Mouse (Mus musculus): ENCODE measurements at regions not wholly inside any gene's neighbourhood (a gene's known extent, or its start where the extent isn't known, plus 50 kb on each side); places are given as distances from the start of the nearest gene placed in this dataset.
A peak's percentile ranks its signal among the peaks of the same experiment; 100 is the strongest.
"Not testable (repeated sequence)": the region's sequence is repeated elsewhere in the genome, so short reads cannot be mapped to it uniquely, and the experiment has no call there.

- DNase-seq (ENCODE audit: low read depth, low spot score) = no peak
These were observed 65.4 kb downstream of the Chst1 start for GRCm38 (mm10) chr2:92664939-92665338.

GRCm38 (mm10) chr2:92667192-92667591 is 67.7 kb downstream of the Chst1 start:
- no peak for DNase-seq (ENCODE audit: low read depth, low spot score)

GRCm38 (mm10) chr2:92667756-92668155 is 68.2 kb downstream of the Chst1 start:
- DNase-seq (ENCODE audit: low read depth, low spot score) = no peak

DNA sequence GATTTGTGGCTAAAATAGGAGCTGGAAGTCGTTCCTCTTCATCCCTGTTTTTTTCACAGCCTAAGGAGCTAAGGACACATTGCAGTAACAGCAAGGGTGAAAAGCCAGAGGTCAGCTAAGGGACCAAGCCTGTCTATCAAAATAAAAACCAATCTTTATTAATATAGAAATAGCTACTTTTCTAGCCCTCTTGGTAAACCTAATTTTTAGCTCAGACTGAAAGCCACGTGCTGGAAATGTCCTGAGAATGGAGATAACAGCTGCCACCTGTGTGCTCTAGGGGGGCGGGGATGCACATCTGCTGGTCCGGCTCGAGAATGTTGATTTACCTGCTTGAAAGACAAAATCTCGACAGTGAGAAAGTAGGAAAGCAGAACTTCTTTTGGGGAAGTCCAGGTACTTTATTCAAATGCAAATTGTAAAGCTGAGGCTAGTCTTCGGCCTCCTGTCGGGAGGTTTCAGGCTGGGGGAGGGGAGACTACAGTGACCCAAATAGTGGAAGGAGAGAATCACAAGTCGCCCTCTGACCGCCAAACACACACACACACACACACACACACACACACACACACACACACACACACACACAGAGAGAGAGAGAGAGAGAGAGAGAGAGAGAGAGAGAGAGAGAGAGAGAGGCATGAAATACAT is 70.0 kb downstream of the Chst1 start:
- not testable (repeated sequence) for DNase-seq (ENCODE audit: low read depth, low spot score)

GRCm38 (mm10) chr2:92671586-92671985 is 72.1 kb downstream of the Chst1 start:
- no peak for DNase-seq (ENCODE audit: low read depth, low spot score)

GRCm38 (mm10) chr2:92672106-92672505 is 72.6 kb downstream of the Chst1 start:
- peak; percentile 90 for DNase-seq (ENCODE audit: low read depth, low spot score)

- no peak for DNase-seq (ENCODE audit: low read depth, low spot score)
These were observed 73.7 kb downstream of the Chst1 start for GRCm38 (mm10) chr2:92673064-92673813.

DNA sequence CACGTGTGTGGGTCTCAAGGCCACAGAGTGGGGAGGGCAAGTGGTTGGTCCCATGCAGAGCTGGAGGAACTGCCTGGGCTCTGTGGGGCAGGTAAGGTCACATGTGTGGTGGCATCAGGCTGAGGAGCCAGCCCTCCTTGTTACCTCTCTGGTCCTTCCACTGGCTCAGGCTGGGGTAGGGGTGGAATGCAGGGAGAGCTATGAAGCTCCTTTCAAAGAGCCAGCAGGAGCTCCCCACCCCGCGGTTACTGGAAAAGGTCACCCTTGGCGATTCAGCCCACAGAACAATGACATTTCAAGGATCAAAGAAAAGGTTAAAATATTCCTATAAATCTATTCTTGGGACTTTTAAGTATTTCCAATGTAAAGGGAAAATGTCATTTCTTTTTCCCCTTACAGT is 74.4 kb downstream of the Chst1 start:
- no peak for DNase-seq (ENCODE audit: low read depth, low spot score)

DNA sequence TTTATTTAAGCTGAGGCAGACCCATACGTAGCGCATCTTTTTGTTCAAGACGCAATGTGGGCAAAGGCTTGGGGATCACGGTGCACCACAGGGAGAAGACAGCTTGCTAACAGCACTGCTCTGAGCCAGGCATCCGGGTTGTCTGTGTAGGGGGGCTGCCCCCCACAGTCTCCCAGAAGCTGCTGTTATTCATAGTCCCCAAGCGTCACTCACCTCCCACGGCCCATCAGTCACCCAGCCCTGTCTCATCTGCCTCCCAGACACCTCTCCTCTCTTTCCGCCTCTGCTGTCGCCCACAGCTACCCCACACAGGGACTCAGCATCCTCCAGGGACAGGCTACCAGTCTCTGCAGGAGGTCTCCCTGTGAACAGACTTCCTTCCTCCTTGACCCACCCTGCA is 75.7 kb downstream of the Chst1 start:
- DNase-seq (ENCODE audit: low read depth, low spot score) = peak; percentile 91

DNA sequence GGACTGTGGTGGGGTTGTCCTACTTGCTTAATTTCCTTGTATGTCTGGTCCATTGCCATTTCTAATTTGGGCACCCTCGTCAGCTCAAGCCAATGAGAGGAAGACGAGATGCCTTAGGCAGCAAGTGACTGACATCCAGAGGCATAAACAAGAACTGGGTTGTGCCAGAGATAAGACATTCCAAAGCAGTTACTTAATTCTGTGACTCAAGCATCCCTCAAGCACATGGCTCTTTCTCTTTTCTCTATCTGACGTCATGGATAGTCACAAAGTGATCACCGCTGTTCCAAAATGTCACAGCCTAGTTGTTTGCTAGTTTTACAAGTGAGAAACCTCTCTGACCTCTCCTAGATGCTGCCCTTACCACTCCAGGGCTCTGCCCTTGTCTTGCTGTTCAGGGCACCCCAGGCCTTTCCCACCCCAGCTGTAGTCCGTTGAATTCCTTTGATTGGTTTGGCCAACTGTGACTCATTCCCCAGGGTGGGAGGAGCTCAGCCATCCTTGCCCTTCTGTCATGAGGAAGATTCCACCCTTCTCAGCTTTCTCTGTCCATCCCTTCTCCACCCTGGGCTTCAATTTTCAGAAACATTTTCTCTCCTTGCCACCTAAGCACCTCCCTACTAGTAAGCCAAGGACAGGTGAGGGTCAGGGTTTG is 78.9 kb downstream of the Chst1 start:
- no peak for DNase-seq (ENCODE audit: low read depth, low spot score)

- DNase-seq (ENCODE audit: low read depth, low spot score) = no peak
These were observed 79.6 kb downstream of the Chst1 start for GRCm38 (mm10) chr2:92678999-92679704.

GRCm38 (mm10) chr2:92682256-92682655 is 82.7 kb downstream of the Chst1 start:
- DNase-seq (ENCODE audit: low read depth, low spot score) = no peak

GRCm38 (mm10) chr2:92687702-92688101 is 88.2 kb downstream of the Chst1 start:
- no peak for DNase-seq (ENCODE audit: low read depth, low spot score)

DNA sequence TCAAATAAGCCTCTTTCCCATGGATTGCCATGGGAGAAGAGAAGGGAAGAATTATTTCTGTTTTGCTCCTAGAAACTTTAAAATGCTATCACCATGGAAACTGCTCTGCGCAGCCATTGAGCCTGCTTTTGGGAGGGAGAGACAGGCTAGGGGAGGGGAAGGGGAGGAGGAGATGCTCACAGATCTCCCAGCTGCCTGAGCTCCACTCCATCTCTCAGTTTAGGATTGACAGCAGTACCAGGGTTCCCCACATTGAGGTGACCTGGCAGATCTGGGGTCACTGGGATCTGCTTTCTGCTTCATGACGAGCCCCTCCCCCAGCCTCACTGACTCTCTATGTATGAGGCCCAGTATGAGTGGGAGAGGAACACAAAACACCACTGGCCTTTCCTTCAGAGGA is 89.7 kb downstream of the Chst1 start:
- peak; percentile 84 for DNase-seq (ENCODE audit: low read depth, low spot score)

GRCm38 (mm10) chr2:92690304-92690703 is 90.8 kb downstream of the Chst1 start:
- no peak for DNase-seq (ENCODE audit: low read depth, low spot score)

DNA sequence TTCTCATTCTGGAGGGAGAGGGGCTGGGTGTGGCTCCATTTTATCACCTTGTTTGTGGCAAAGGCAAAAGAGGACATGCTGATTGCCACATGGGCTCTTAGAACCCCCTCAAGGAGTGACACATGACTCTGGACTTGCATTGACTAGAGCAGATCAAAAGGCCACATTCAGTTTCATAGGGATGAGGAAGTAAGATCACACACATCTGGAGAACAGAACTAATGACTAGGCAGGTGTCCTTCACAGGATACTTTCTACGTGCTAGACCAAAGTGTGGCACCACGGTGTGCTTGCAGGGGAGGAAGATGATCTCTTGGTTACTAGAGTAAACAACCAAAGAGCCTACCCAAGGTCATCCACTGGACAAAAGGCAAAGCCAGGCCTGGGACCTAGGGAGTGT is 91.9 kb downstream of the Chst1 start:
- no peak for DNase-seq (ENCODE audit: low read depth, low spot score)

DNA sequence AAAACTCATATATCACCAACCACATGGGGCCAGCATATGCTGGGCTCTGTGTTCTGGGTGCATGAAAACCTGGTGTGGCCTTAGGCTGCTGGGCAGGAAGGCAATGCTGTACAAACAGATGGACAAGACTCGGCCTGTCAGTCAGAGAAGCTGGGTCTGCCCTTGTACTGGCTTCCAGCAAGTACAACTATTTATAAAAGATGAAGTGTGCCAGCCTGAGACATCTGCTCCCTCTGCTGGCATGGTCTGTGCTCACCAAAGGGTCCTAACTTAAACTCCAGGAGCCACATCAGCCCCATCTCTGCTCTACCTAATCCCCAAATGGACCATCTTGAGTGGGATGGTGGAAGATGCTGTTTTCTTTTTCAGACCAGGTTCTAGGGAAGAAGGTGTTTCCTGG is 93.1 kb downstream of the Chst1 start:
- DNase-seq (ENCODE audit: low read depth, low spot score) = no peak

- DNase-seq (ENCODE audit: low read depth, low spot score) = no peak
These were observed 93.5 kb downstream of the Chst1 start for GRCm38 (mm10) chr2:92693024-92693423.

DNA sequence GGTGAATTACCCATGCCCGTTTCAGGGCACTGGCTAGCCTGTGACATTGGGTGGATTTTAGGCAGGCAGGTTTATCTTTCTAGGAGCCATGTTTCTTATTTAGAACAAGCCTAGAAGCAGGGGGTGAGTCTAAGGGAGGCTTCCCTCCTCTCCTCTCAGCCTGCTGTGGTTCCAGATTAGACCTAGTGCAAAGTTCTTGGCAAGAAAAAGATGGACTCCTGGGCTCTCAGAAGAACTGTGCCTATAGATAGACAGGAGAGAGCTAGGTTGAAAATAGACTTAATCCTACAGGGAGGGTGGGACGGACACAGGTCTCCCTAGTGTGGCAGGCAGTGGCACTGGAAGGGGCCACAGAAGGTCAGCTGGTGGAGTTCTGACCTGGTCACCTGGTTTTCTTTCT is 95.3 kb downstream of the Chst1 start:
- DNase-seq (ENCODE audit: low read depth, low spot score) = no peak

GRCm38 (mm10) chr2:92695869-92696268 is 96.4 kb downstream of the Chst1 start:
- DNase-seq (ENCODE audit: low read depth, low spot score) = no peak

DNA sequence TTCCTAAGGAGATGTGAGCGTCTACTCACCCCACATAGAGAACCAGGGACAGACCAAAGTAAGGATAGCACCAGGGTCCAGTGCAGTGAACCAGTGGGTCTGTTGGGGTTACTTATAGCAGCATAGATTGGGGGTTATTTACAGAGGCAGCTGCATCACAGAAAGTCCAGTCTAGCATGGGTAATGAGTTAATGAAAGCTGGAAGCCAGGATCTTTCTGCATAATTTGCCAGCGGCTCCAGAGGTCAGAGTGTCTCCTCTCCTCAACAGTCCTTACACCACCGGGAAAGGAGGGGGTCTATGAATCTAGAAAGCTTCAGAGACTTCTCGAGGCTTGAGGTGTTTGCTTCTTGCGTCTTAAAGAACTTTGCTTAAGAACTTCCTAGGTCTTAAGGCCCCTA is 98.2 kb downstream of the Chst1 start:
- DNase-seq (ENCODE audit: low read depth, low spot score) = no peak

DNA sequence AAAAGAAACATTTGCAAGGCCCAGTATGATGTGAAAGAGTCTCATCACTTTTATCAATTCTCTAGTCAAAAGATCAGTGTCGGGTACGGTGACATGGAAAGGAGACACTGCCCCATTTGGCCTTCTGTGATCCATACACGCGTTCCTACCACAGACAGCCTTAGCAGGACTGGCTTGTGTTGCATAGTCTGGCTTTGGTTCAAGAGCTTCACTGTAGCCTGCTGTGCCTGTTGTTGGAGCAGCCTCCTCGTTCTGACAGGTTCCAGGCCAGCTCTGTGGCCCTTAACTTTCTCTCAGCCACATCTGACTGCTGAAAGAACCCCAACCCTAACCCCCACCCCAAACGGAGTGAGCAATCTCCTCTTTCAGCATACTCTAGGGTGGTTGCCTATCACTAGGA is 99.9 kb downstream of the Chst1 start:
- no peak for DNase-seq (ENCODE audit: low read depth, low spot score)
